Mouse (Mus musculus): Measurements from ENCODE around the gene Syce1. TPM values are rescaled to one million over a fixed set of nuclear protein-coding genes. Genes with fewer than 3 reads are reported as not detected.
A peak's percentile ranks its signal among the peaks of the same experiment; 100 is the strongest.

The Syce1 gene
- polyA plus RNA-seq, 1 experiment from 2014 or later = not detected

DNA sequence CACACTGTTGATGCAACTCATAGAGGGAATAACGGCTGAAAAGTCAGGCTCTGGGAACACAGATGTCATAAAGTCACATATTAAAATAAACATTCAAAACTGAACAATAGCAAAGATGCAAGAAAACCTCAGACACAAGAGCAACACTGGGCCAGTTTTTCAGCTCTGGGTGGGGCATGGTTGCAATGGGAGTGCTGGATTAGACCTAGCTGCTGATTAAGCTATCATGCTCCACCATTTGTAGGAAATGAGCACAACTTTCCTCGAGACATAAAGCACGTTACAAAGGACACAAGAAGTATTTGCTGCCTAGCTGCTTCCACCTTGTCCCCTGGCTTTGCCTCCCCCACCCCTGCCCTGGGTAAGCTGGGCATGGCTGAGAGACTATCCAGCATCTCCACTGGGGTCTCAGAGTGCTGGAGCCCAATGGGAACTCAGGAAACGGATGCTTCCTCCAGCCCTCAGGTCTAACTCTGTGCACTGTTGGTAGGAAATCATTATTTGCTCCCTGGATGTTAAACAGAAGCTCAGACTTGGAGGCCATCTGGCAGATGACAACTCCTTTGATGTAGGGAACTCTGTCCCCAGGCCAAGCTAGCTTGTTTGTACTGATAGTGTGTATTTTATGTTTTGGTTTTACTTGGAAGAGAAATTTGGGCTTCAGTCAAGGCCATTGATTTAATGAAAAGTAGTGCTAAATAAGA is 31.3 kb downstream of the Syce1 start:
- H3K27ac ChIP-seq = no peak overlapping the region
- DNase-seq (ENCODE audit: low spot score) (no peak), ATAC-seq (replicated peaks; ENCODE audit: low FRiP score, low read depth) (no peak)
- TF ChIP-seq CTCF (IDR thresholded peaks at IDR 0.05; ENCODE audit: low read depth) = no peak
- H3K4me3 ChIP-seq (replicated peaks; ENCODE audit: low read depth, low read length) = no peak overlapping the region
- 66% methylated on average over 4 of the region's 4 CpGs for WGBS
- no peak overlapping the region for H3K4me2 ChIP-seq (ENCODE audit: low read length)
- H3K4me1 ChIP-seq (replicated peaks; ENCODE audit: insufficient read depth, low read length) = no peaks in the 10 kb centered on the region
- H3K9ac ChIP-seq (ENCODE audit: low read depth, low read length) = no peak overlapping the region
- H3K9me3 ChIP-seq (replicated peaks; ENCODE audit: low read length) = no peaks in the 10 kb centered on the region
- no peaks in the 10 kb centered on the region for H3K27me3 ChIP-seq (ENCODE audit: insufficient read depth, low read length)
- H3K36me3 ChIP-seq (ENCODE audit: insufficient read depth, low read length) = no peaks in the 10 kb centered on the region

DNA sequence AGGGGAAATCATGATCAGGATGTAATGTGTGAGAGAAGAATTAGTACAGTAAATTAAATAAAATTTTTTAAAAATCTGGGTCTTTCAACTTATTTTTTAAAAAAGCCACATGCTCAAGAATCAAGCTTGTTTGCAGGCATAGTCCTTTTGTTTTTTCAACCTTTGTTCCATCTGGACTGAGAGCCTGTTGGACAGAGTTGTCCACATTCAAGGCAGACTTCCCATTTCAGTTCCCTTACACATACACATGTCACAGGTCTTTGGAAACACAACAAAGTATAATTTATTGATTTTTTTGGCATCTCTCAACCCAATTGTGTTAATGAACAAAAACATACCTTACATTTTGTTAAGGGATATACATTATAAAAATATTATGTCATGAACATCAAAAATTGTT is 33.1 kb downstream of the Syce1 start:
- H3K9me3 ChIP-seq (replicated peaks; ENCODE audit: low read length) = no peaks in the 10 kb centered on the region
- H3K4me1 ChIP-seq (replicated peaks; ENCODE audit: insufficient read depth, low read length) = no peaks in the 10 kb centered on the region
- no peak overlapping the region for H3K4me2 ChIP-seq (ENCODE audit: low read length)
- ATAC-seq (replicated peaks; ENCODE audit: low FRiP score, low read depth) (no peak), DNase-seq (ENCODE audit: low spot score) (no peak)
- no peak for TF ChIP-seq CTCF (IDR thresholded peaks at IDR 0.05; ENCODE audit: low read depth)
- H3K27me3 ChIP-seq (ENCODE audit: insufficient read depth, low read length) = no peaks in the 10 kb centered on the region
- H3K9ac ChIP-seq (ENCODE audit: low read depth, low read length) = no peak overlapping the region
- H3K27ac ChIP-seq = no peak overlapping the region
- H3K4me3 ChIP-seq (replicated peaks; ENCODE audit: low read depth, low read length) = no peak overlapping the region
- no peaks in the 10 kb centered on the region for H3K36me3 ChIP-seq (ENCODE audit: insufficient read depth, low read length)

DNA sequence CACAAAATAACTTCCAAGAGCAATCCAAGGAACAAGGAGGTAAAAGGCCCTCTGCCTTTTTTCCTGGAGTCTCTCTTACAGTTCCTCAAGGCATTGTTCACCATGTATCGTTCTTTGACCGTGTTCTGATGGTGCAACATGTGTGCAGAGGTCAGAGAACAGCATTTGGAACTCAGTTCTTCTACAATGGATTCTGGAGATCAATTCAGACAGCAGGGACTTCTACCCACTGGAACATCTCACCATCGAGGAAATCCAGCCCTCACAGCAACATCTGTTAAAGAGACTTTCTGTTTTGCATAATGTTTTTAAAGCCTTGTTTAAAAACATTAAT is 38.9 kb downstream of the Syce1 start:
- no peak overlapping the region for H3K4me3 ChIP-seq (replicated peaks; ENCODE audit: low read depth, low read length)
- no peaks in the 10 kb centered on the region for H3K4me1 ChIP-seq (replicated peaks; ENCODE audit: insufficient read depth, low read length)
- H3K27ac ChIP-seq = no peak overlapping the region
- H3K9me3 ChIP-seq (replicated peaks; ENCODE audit: low read length) = no peaks in the 10 kb centered on the region
- H3K9ac ChIP-seq (ENCODE audit: low read depth, low read length) = no peak overlapping the region
- TF ChIP-seq CTCF (IDR thresholded peaks at IDR 0.05; ENCODE audit: low read depth) = no peak
- WGBS = 84% methylated on average over 3 of the region's 3 CpGs
- DNase-seq (ENCODE audit: low spot score) = no peak
- ATAC-seq (replicated peaks; ENCODE audit: low FRiP score, low read depth) = no peak
- no peaks in the 10 kb centered on the region for H3K36me3 ChIP-seq (ENCODE audit: insufficient read depth, low read length)
- no peaks in the 10 kb centered on the region for H3K27me3 ChIP-seq (ENCODE audit: insufficient read depth, low read length)
- H3K4me2 ChIP-seq (ENCODE audit: low read length) = no peak overlapping the region

DNA sequence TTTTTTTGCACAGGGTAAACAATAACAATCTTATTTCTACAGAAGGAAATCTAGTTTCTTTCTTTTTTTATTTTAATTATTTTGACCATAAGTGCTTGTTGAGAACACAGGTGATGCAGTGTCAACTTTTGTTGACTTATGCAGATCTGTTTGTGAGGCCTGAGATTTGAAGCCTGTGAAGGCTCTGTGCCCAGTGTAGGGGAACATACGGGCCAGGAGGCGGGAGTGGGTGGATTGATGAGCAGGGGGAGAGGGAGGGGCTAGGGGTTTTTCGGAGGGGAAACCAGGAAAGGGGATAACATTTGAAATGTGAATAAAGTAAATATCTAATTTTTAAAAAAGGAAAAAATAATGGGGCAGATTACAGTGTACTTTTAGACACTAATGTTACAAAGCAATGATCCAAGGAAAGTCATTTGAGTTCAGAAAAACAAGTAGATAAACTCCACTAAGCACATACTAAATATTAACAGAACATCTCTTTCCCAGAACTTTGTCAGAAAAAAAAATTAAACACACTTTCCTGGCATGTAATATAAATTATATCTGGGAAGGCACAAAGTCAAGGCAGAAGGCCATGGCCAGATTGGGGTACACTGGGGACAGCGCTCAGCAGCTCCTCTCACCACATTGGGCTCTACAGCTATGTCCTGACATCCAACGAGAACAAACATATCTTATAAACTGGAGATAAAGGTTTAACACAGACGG is 39.4 kb downstream of the Syce1 start:
- Histone ChIP-seq H3K4me1 (replicated peaks; ENCODE audit: insufficient read depth, low read length) (no peaks in the 10 kb centered on the region), H3K9me3 (replicated peaks; ENCODE audit: low read length) (no peaks in the 10 kb centered on the region), H3K36me3 (ENCODE audit: insufficient read depth, low read length) (no peaks in the 10 kb centered on the region), H3K27ac (no peak overlapping the region), H3K27me3 (ENCODE audit: insufficient read depth, low read length) (no peaks in the 10 kb centered on the region), H3K4me3 (replicated peaks; ENCODE audit: low read depth, low read length) (no peak overlapping the region), H3K9ac (ENCODE audit: low read depth, low read length) (no peak overlapping the region), H3K4me2 (ENCODE audit: low read length) (no peak overlapping the region)
- WGBS = 74% methylated on average over 6 of the region's 6 CpGs
- no peak for ATAC-seq (replicated peaks; ENCODE audit: low FRiP score, low read depth)
- no peak for TF ChIP-seq CTCF (IDR thresholded peaks at IDR 0.05; ENCODE audit: low read depth)
- DNase-seq (ENCODE audit: low spot score) = no peak

DNA sequence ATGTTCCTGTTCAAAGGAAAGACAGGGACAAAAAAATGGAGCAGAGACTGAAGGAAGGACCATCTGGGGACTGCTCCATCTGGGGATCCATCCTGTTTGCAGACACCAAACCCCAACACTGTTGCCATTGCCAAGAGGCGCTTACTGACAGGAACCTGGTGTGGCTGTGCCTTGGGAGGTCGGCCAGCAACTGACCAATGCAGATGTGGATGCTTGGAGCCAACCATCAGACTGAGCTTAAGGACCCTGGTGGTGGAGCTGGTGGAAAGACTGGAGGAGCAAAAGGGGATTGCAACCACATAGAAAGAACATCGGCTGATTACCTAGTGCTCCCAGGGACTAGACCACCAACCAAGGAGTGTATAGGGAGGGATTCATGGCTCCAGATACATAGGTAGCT is 40.2 kb downstream of the Syce1 start:
- Histone ChIP-seq H3K4me1 (replicated peaks; ENCODE audit: insufficient read depth, low read length) (no peaks in the 10 kb centered on the region), H3K9ac (ENCODE audit: low read depth, low read length) (no peak overlapping the region), H3K9me3 (replicated peaks; ENCODE audit: low read length) (no peaks in the 10 kb centered on the region), H3K4me3 (replicated peaks; ENCODE audit: low read depth, low read length) (no peak overlapping the region), H3K36me3 (ENCODE audit: insufficient read depth, low read length) (no peaks in the 10 kb centered on the region), H3K27ac (no peak overlapping the region), H3K4me2 (ENCODE audit: low read length) (no peak overlapping the region), H3K27me3 (ENCODE audit: insufficient read depth, low read length) (no peaks in the 10 kb centered on the region)
- no peak for TF ChIP-seq CTCF (IDR thresholded peaks at IDR 0.05; ENCODE audit: low read depth)
- DNase-seq (ENCODE audit: low spot score) (no peak), ATAC-seq (replicated peaks; ENCODE audit: low FRiP score, low read depth) (no peak)
- 84% methylated on average over 3 of the region's 3 CpGs for WGBS

DNA sequence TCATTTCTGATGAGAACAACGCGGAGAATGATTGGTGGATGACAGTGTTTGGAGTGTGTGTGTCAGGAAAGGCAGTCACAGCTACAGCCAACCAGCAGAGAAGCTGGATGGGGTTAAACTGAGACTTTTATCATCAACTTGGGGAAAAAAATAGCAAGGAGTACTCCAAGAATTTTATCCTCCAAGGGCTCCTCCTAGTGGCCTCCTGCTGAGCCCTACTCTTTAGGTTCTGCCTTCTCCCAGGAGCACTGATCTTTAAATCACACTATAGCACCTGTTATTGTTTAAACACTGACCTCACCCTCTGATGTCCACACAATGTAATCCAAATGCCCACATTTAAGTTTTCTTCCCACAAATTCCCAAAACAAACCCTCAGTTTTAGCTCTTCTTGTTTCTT is 54.5 kb downstream of the Syce1 start:
- H3K9ac ChIP-seq (ENCODE audit: low read depth, low read length) = no peak overlapping the region
- no peak overlapping the region for H3K4me3 ChIP-seq (replicated peaks; ENCODE audit: low read depth, low read length)
- H3K27me3 ChIP-seq (ENCODE audit: insufficient read depth, low read length) = no peaks in the 10 kb centered on the region
- H3K36me3 ChIP-seq (ENCODE audit: insufficient read depth, low read length) = no peaks in the 10 kb centered on the region
- H3K4me1 ChIP-seq (replicated peaks; ENCODE audit: insufficient read depth, low read length) = no peaks in the 10 kb centered on the region
- TF ChIP-seq CTCF (IDR thresholded peaks at IDR 0.05; ENCODE audit: low read depth) = peak; percentile 36; the same call in 1 of the 2 replicates
- 75% methylated on average over 2 of the region's 2 CpGs for WGBS
- H3K4me2 ChIP-seq (ENCODE audit: low read length) = no peak overlapping the region
- peak; percentile 11 for DNase-seq (ENCODE audit: low spot score)
- H3K27ac ChIP-seq = no peak overlapping the region
- no peak for ATAC-seq (replicated peaks; ENCODE audit: low FRiP score, low read depth)
- no peaks in the 10 kb centered on the region for H3K9me3 ChIP-seq (replicated peaks; ENCODE audit: low read length)

Other genes starting within 250 kb of the Syce1 start
- gene Olfr538, start 220.0 kb downstream of the Syce1 start, polyA plus RNA-seq (2015; fragmentation: Nextera tagmentation; extraction: Ambion mirVana) = not detected in 2 replicates
- 0.01 TPM in 1 of 2 replicates, not detected in the other for gene Olfr46, start 186.6 kb downstream of the Syce1 start, polyA plus RNA-seq (2015; fragmentation: Nextera tagmentation; extraction: Ambion mirVana)
- gene Olfr61, start 158.9 kb downstream of the Syce1 start, polyA plus RNA-seq (2015; fragmentation: Nextera tagmentation; extraction: Ambion mirVana) = not detected in 2 replicates
- gene Olfr53, start 141.4 kb downstream of the Syce1 start, polyA plus RNA-seq (2015; fragmentation: Nextera tagmentation; extraction: Ambion mirVana) = not detected in 2 replicates
- gene Olfr539, start 127.9 kb downstream of the Syce1 start, polyA plus RNA-seq (2015; fragmentation: Nextera tagmentation; extraction: Ambion mirVana) = not detected in 2 replicates
- not detected in 2 replicates for gene Olfr45, start 105.9 kb downstream of the Syce1 start, polyA plus RNA-seq (2015; fragmentation: Nextera tagmentation; extraction: Ambion mirVana)
- not detected in 2 replicates for gene Olfr541, start 90.6 kb downstream of the Syce1 start, polyA plus RNA-seq (2015; fragmentation: Nextera tagmentation; extraction: Ambion mirVana)
- 4.4 and 6.2 TPM in 2 replicates for gene Cyp2e1, start 24.1 kb downstream of the Syce1 start, polyA plus RNA-seq (2015; fragmentation: Nextera tagmentation; extraction: Ambion mirVana)
- gene Zfp941, start 34.3 kb upstream of the Syce1 start, polyA plus RNA-seq (2015; fragmentation: Nextera tagmentation; extraction: Ambion mirVana) = 1.2 and 1.3 TPM in 2 replicates
- 0.61 and 1.1 TPM in 2 replicates for gene Urah, start 47.2 kb upstream of the Syce1 start, polyA plus RNA-seq (2015; fragmentation: Nextera tagmentation; extraction: Ambion mirVana)
- not detected in 2 replicates for gene Scgb1c1, start 57.7 kb upstream of the Syce1 start, polyA plus RNA-seq (2015; fragmentation: Nextera tagmentation; extraction: Ambion mirVana)
- not detected in 2 replicates for gene Odf3, start 60.0 kb upstream of the Syce1 start, polyA plus RNA-seq (2015; fragmentation: Nextera tagmentation; extraction: Ambion mirVana)
- 0.18 TPM in 1 of 2 replicates, not detected in the other for gene Gm45785, start 68.5 kb upstream of the Syce1 start, polyA plus RNA-seq (2015; fragmentation: Nextera tagmentation; extraction: Ambion mirVana)
- 45.0 and 53.1 TPM in 2 replicates for gene Ric8a, start 69.1 kb upstream of the Syce1 start, polyA plus RNA-seq (2015; fragmentation: Nextera tagmentation; extraction: Ambion mirVana)
- 48.0 and 53.9 TPM in 2 replicates for gene Bet1l, start 69.7 kb upstream of the Syce1 start, polyA plus RNA-seq (2015; fragmentation: Nextera tagmentation; extraction: Ambion mirVana)
- 198 and 219 TPM in 2 replicates for gene Psmd13, start 94.1 kb upstream of the Syce1 start, polyA plus RNA-seq (2015; fragmentation: Nextera tagmentation; extraction: Ambion mirVana)
- 47.2 and 48.6 TPM in 2 replicates for gene Sirt3, start 94.5 kb upstream of the Syce1 start, polyA plus RNA-seq (2015; fragmentation: Nextera tagmentation; extraction: Ambion mirVana)
- gene Cox8b, start 112.6 kb upstream of the Syce1 start, polyA plus RNA-seq (2015; fragmentation: Nextera tagmentation; extraction: Ambion mirVana) = 0.39 and 0.47 TPM in 2 replicates
- gene Nlrp6, start 133.1 kb upstream of the Syce1 start, polyA plus RNA-seq (2015; fragmentation: Nextera tagmentation; extraction: Ambion mirVana) = 2.1 and 2.6 TPM in 2 replicates
- gene Pgghg, start 153.5 kb upstream of the Syce1 start, polyA plus RNA-seq (2015; fragmentation: Nextera tagmentation; extraction: Ambion mirVana) = 20.3 and 20.7 TPM in 2 replicates
- 1.5 and 2.2 TPM in 2 replicates for gene Ifitm5, start 162.4 kb upstream of the Syce1 start, polyA plus RNA-seq (2015; fragmentation: Nextera tagmentation; extraction: Ambion mirVana)
- 0.45 and 0.68 TPM in 2 replicates for gene Gm45717, start 168.1 kb upstream of the Syce1 start, polyA plus RNA-seq (2015; fragmentation: Nextera tagmentation; extraction: Ambion mirVana)
- 1,203 and 1,251 TPM in 2 replicates for gene Ifitm2, start 168.1 kb upstream of the Syce1 start, polyA plus RNA-seq (2015; fragmentation: Nextera tagmentation; extraction: Ambion mirVana)
- gene Ifitm1, start 179.4 kb upstream of the Syce1 start, polyA plus RNA-seq (2015; fragmentation: Nextera tagmentation; extraction: Ambion mirVana) = 117 and 163 TPM in 2 replicates
- 515 and 606 TPM in 2 replicates for gene Ifitm3, start 222.9 kb upstream of the Syce1 start, polyA plus RNA-seq (2015; fragmentation: Nextera tagmentation; extraction: Ambion mirVana)
- 1.1 and 1.5 TPM in 2 replicates for gene Ifitm6, start 230.1 kb upstream of the Syce1 start, polyA plus RNA-seq (2015; fragmentation: Nextera tagmentation; extraction: Ambion mirVana)
- gene Gm17387, start 241.3 kb upstream of the Syce1 start, polyA plus RNA-seq (2015; fragmentation: Nextera tagmentation; extraction: Ambion mirVana) = not detected in 2 replicates